Mouse (Mus musculus) myocyte (in vitro differentiated cells): ENCODE results near the gene Ccdc88a. TPM values are rescaled to one million over a fixed set of nuclear protein-coding genes. Genes with fewer than 3 reads are reported as not detected.
"Not testable (repeated sequence)": the region's sequence is repeated elsewhere in the genome, so short reads cannot be mapped to it uniquely, and the experiment has no call there.

ENCODE experiments used
- H3K27me3 ChIP-seq: one replicate; pipeline ENCODE4 v1.6.1; 2011; ENCODE audit not compliant: control insufficient read depth, insufficient read depth, insufficient read length
- H3K36me3 ChIP-seq: one replicate; pipeline ENCODE4 v1.6.1; 2011; ENCODE audit not compliant: control insufficient read depth, insufficient read depth
- H3K4me2 ChIP-seq: one replicate; pipeline ENCODE4 v1.6.1; 2011; ENCODE audit warnings: low read depth, control low read depth
- H3K4me3 ChIP-seq: one replicate; pipeline ENCODE4 v1.5.1; 2011; ENCODE audit warnings: mild to moderate bottlenecking, control low read depth, moderate library complexity
- H3K79me2 ChIP-seq: one replicate; pipeline ENCODE4 v1.6.1; 2011; ENCODE audit not compliant: control insufficient read depth, insufficient read depth
- H3ac ChIP-seq: one replicate; pipeline ENCODE4 v1.6.1; 2011; ENCODE audit not compliant: control insufficient read depth, insufficient read length
- MAX ChIP-seq: IDR thresholded peaks from one replicate; pipeline ENCODE4 v1.6.1; 2011; ENCODE audit warnings: low read depth, mild to moderate bottlenecking, control low read depth
- MYOD1 ChIP-seq, 3 experiments: IDR thresholded peaks; one replicate each; pipeline ENCODE4 v1.6.1; 2011; ENCODE audit warnings: control low read depth in 2 of 3, low read depth in 2 of 3, mild to moderate bottlenecking in 2 of 3, moderate library complexity in 1 of 3; ENCODE audit not compliant: insufficient read length in 2 of 3, control insufficient read depth in 1 of 3
- MYOG ChIP-seq, 3 experiments: IDR thresholded peaks; one replicate each; pipeline ENCODE4 v1.6.1; 2011; ENCODE audit warnings: control low read depth in 2 of 3, low read depth in 2 of 3, mild to moderate bottlenecking in 2 of 3; ENCODE audit not compliant: insufficient read length in 2 of 3, control insufficient read depth in 1 of 3, insufficient read depth in 1 of 3
- POLR2A ChIP-seq: IDR thresholded peaks from one replicate; pipeline ENCODE4 v1.6.1; 2011; ENCODE audit warnings: low read depth, mild to moderate bottlenecking, control low read depth, moderate library complexity; ENCODE audit not compliant: insufficient read length
- POLR2AphosphoS2 ChIP-seq: IDR thresholded peaks from one replicate; pipeline ENCODE4 v1.6.1; 2011; ENCODE audit warnings: low read depth, control low read depth; ENCODE audit not compliant: insufficient read length
- SRF ChIP-seq: IDR thresholded peaks from one replicate; pipeline ENCODE4 v1.6.1; 2011; ENCODE audit warnings: low read depth; ENCODE audit not compliant: control insufficient read depth, insufficient read length
- TCF12 ChIP-seq: IDR thresholded peaks from one replicate; pipeline ENCODE4 v1.6.1; 2011; ENCODE audit warnings: mild to moderate bottlenecking, control low read depth; ENCODE audit not compliant: poor library complexity, insufficient read depth, severe bottlenecking
- USF1 ChIP-seq: IDR thresholded peaks from one replicate; pipeline ENCODE4 v1.6.1; 2011; ENCODE audit warnings: low read depth, mild to moderate bottlenecking, control low read depth, moderate library complexity
- polyA plus RNA-seq: library from polyadenylated mRNA; unstranded; fragments of >200 nt; fragmentation: generic; extraction: Trizol; gene quantifications from one replicate; pipeline ENCODE4 v1.2.1, GENCODE M21; 2012; ENCODE audit warnings: missing spikeins

Gene Ccdc88a
- polyA plus RNA-seq, 1 experiment, result 3.0 TPM

DNA sequence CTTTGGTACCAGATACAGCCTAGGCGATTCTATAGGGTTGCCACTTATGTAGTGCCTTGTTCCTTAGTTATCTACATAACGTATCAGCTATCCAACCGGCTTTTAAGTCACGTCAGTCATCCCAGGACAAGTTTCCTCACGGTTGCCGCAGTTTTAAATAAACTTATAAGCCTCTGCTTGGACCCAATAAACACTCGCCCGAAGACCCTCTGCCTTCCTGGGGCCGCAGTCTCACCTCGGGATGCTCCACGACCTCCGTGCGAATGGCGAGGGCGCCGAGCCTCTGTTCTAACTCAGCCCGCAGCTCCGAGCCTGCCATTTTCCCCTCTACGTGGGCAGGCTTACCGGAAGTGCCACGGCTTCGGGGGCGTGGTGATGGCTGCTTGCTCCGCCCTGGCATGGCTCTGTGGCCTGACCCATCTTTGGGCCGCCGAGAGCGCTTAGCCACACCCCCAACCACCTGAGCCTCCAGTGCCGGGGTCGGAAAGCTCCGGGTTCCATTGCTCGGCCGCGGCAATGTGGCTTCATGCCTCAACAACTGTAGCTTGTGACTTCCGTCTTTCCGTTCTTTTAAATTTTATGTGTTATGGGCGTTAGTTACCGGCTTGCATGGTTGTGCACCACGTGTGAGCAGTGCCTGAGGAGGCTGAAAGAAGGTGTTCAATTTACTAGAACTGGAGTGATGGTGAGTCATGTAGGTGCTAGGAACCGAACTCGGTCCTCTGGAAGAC lies 141.4 kb downstream of the Ccdc88a start, which contains the start of gene Prorsd1:
Gene Prorsd1, minus strand, starts transcription at position 352 of the 731 bp plus-strand sequence.
- Histone ChIP-seq H3K4me2 (peak within 1 kb of the TSS; percentile 88), H3K79me2 (no peaks in the 10 kb centered on the region), H3ac (peak within 1 kb of the TSS; percentile 40), H3K27me3 (no peaks in the 10 kb centered on the region), H3K4me3 (peak within 1 kb of the TSS; percentile 57), H3K36me3 (no peaks in the 10 kb centered on the region)
- TF ChIP-seq MYOG (IDR thresholded peaks at IDR 0.05; ENCODE audit: control insufficient read depth in 1 of 3, insufficient read depth in 1 of 3, insufficient read length in 2 of 3, low read depth in 2 of 3) (peak in 1 of 3 experiments; percentile 28), USF1 (peak; percentile 69), POLR2A (peak; percentile 89), MAX (no peak), POLR2AphosphoS2 (peak; percentile 93)

DNA sequence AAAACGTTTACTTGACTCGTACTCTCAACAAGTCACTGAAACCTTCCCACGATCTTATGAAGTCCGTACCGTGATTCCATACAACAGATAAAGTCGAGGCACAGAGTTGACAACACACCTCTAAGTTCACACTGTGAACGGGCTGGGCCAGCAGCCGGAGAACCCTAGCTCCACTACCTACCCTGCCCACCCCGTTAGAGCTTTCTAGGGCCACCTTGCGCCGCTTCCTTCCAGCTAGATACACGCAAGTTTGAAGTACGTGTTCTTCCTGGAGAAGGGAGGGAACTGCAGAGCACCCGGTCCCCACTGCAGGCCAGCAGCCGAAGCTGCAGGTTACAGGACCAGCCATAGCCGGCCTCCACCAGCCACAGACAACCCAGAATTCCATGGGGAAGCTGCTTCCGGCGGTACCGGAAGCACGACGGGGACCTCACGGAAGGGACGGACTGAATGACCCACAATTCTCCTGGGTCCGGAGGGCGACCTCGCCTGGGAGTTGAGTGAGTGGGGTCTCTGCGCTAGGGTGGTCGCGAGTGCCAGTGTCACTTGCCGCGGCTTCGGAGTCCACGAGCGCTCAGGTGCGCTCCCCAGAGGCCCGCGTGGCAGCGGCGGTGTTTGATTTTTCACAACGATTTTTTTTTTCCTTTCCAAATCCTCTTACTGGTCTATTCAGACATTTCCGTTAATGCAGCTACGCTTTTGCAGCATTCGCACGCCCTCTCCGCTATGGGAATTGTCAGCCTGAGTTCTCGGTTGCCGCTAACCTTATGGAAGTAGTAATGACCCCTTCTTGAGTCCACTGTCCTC lies 152.7 kb downstream of the Ccdc88a start, which contains the start of gene Mtif2:
Gene Mtif2, plus strand, starts transcription at position 421 of the 807 bp plus-strand sequence.
- Histone ChIP-seq H3K79me2 (peaks cover 20% of the 10 kb centered on the region), H3ac (peak within 1 kb of the TSS; percentile 30), H3K4me3 (peak within 1 kb of the TSS; percentile 82), H3K36me3 (peaks cover 9% of the 10 kb centered on the region), H3K27me3 (no peaks in the 10 kb centered on the region), H3K4me2 (peak within 1 kb of the TSS; percentile 90)
- TF ChIP-seq MYOD1 (IDR thresholded peaks at IDR 0.05; ENCODE audit: control insufficient read depth in 1 of 3, insufficient read length in 2 of 3, low read depth in 2 of 3) (peak in 1 of 3 experiments; percentile 18), POLR2AphosphoS2 (peak; percentile 93), USF1 (no peak), POLR2A (peak; percentile 83)

DNA sequence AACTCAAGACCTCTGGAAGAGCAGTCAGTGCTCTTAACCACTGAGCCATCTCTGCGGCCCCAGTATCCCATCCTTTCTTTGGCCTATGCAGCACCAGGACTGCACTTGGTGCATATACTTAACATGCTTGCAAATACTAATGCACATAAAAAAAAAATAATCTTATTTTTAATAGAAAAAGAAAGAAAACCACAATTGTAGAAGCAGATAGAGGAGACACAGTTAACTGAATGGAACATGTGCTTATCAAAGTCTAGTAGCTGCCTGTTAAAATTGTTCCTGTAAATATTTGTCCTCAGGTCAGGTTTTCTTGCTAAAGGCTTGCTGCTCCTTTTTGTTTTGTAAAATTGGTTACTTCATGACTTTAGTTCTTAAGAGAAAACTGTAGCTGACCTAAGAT lies 164.7 kb downstream of the Ccdc88a start:
- no peaks in the 10 kb centered on the region for H3K27me3 ChIP-seq
- no peak overlapping the region for H3K4me3 ChIP-seq
- TF ChIP-seq SRF (no peak), USF1 (no peak), MYOD1 (IDR thresholded peaks at IDR 0.05; ENCODE audit: control insufficient read depth in 1 of 3, insufficient read length in 2 of 3, low read depth in 2 of 3) (no peak), TCF12 (no peak), MAX (no peak), MYOG (IDR thresholded peaks at IDR 0.05; ENCODE audit: control insufficient read depth in 1 of 3, insufficient read depth in 1 of 3, insufficient read length in 2 of 3, low read depth in 2 of 3) (no peak)
- no peak overlapping the region for H3ac ChIP-seq
- no peak overlapping the region for H3K4me2 ChIP-seq
- peaks cover 54% of the 10 kb centered on the region for H3K36me3 ChIP-seq
- H3K79me2 ChIP-seq, result no peaks in the 10 kb centered on the region

DNA sequence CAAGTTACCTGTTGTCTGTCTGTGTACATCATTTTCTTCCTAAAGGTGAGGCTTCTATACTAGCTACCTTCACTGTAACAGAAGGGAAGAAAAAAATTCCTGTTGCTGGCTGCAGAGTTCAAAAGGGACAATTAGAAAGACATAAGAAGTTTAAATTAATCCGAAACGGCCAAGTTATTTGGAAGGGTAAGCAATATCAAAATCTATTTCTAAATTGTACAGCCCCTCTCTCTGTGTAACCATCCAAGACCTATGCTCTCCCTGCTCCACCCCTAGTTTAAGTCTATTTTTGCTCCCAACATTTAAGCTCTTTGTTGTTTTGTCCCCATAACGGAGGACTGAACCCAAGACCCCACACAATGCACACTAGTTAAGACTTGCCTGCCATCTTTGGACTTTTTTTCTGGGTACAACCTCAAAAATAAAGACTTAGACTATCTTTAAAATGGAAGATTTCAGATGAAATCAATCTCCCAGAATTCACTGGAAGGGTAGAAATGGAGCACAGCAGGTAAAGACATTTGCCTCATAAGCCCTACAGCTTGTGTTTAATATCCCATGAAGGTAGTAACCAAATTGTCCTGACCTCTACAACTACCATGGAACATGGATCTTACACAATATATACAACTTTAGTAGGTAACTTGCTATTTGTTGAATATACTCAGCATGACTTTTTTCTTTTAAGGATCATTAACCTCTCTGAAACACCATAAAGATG lies 170.9 kb downstream of the Ccdc88a start:
- Histone ChIP-seq H3K4me3 (no peak overlapping the region), H3K27me3 (no peaks in the 10 kb centered on the region), H3ac (no peak overlapping the region), H3K4me2 (no peak overlapping the region), H3K36me3 (peaks cover 45% of the 10 kb centered on the region), H3K79me2 (peaks cover 23% of the 10 kb centered on the region)
- TF ChIP-seq MYOD1 (IDR thresholded peaks at IDR 0.05; ENCODE audit: control insufficient read depth in 1 of 3, insufficient read length in 2 of 3, low read depth in 2 of 3) (no peak), MAX (no peak)

DNA sequence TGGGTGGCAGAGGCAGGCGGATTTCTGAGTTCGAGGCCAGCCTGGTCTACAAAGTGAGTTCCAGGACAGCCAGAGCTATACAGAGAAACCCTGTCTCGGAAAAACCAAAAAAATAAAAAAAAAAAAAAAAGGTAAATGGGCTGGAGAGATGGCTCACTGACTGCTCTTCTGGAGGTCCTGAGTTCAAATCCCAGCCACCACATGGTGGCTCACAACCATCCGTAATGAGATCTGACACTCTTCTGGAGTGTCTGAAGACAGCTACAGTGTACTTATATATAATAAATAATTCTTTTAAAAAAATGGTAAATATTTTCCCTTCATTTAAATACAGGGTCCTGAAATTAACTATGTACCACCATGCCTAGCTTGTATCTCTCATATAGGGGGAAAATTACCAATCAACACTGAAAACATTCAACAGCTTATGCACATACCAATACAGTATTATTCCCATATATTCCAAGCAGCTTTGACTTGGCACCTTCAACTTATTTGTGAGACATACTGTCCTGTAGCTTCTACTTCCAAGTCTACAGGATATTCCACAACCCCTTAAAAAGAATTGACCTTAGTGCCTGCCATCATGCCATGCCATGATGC lies 171.8 kb downstream of the Ccdc88a start:
- not testable (repeated sequence) for H3ac ChIP-seq, H3K4me2 ChIP-seq, H3K4me3 ChIP-seq, H3K27me3 ChIP-seq
- Histone ChIP-seq H3K36me3 (peaks cover 37% of the 10 kb centered on the region), H3K79me2 (peaks cover 23% of the 10 kb centered on the region)

DNA sequence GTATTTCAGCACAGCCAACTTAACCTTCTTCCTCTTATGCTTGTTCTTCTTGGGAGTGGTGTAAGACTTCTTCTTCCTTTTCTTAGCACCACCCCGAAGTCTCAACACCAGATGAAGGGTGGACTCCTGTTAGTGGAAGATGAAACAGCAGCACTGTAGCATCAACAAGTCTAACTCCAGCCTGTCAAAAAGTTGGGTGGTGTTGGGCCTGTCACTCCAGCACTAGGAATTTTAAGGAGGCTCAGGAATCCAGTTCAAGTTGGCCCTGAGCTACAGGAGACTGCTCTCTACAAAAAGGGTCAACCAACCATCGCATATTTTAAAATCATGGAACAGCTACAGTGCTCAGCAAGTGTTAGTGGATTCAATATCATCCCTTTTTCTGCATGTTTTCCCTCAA lies 172.8 kb downstream of the Ccdc88a start:
- H3K79me2 ChIP-seq, result peaks cover 23% of the 10 kb centered on the region
- H3K27me3 ChIP-seq, H3ac ChIP-seq: not testable (repeated sequence)
- H3K4me3 ChIP-seq, result peak overlapping the region; percentile 94
- TF ChIP-seq POLR2AphosphoS2, result peak; percentile 39
- H3K4me2 ChIP-seq, result peak overlapping the region; percentile 80
- peaks cover 26% of the 10 kb centered on the region for H3K36me3 ChIP-seq
